10 mouse cellular contexts compared by ENCODE assay signal in genomic region chr7:28583570-28584344, GRCm38 (mm10). TPM values are rescaled to one million over a fixed set of nuclear protein-coding genes. Genes with fewer than 3 reads are reported as not detected.
A peak's percentile ranks its signal among the peaks of the same experiment; 100 is the strongest.
DNase-seq lines count a peak whose midpoint lies in the region; ATAC-seq lines count a peak whose summit lies in the region.
"Had no signal": no experiment of that assay in that cellular context is flagged by ENCODE, and none has a peak within 500 bp of the region (broad histone marks: within the 10 kb centered on the region; RNA-seq: fewer than 3 reads in every experiment).

No protein-coding gene starts in this region.

- no peaks in the 10 kb centered on the region for H3K27me3 ChIP-seq in embryonic facial prominence, embryonic 13.5 days
- no peaks in the 10 kb centered on the region for H3K27me3 ChIP-seq in embryonic facial prominence, embryonic 10.5 days (replicated peaks; ENCODE audit: low read depth, poor library complexity, severe bottlenecking)
- no peaks in the 10 kb centered on the region for H3K27me3 ChIP-seq in liver, embryonic 13.5 days
- H3K27me3 ChIP-seq in stomach, embryonic 14.5 days (ENCODE audit: control insufficient read depth, insufficient read depth, low read length): no peaks in the 10 kb centered on the region
- no peaks in the 10 kb centered on the region for H3K27me3 ChIP-seq in midbrain, embryonic 15.5 days (replicated peaks)
- H3K27me3 ChIP-seq in midbrain, embryonic 14.5 days (ENCODE audit: control insufficient read depth, insufficient read depth, low read length): no peaks in the 10 kb centered on the region
- H3K27me3 ChIP-seq: embryonic facial prominence, embryonic 12.5 days had no signal

- no peak overlapping the region for H3K9ac ChIP-seq in embryonic facial prominence, embryonic 13.5 days
- peak overlapping the region; percentile 77 for H3K9ac ChIP-seq in liver, embryonic 13.5 days
- 0 out of 2 replicates have a peak overlapping the region, but pooled peaks have one; percentile 10 for H3K9ac ChIP-seq in stomach, embryonic 14.5 days (replicated peaks; ENCODE audit: low read depth, low read length)
- no peak overlapping the region for H3K9ac ChIP-seq in midbrain, embryonic 15.5 days
- no peak overlapping the region for H3K9ac ChIP-seq in midbrain, embryonic 14.5 days (replicated peaks; ENCODE audit: low read length)
- H3K9ac ChIP-seq: embryonic facial prominence, embryonic 12.5 days had no signal

- 68% methylated on average over 8 of the region's 8 CpGs for WGBS in embryonic facial prominence, embryonic 13.5 days
- WGBS in embryonic facial prominence, embryonic 10.5 days: 80% methylated on average over 8 of the region's 8 CpGs
- WGBS in liver, embryonic 13.5 days (ENCODE audit: insufficient replicate concordance): 46% methylated on average over 8 of the region's 8 CpGs
- WGBS in stomach, embryonic 14.5 days: 61% methylated on average over 8 of the region's 8 CpGs
- WGBS in midbrain, embryonic 15.5 days: 86% methylated on average over 8 of the region's 8 CpGs
- WGBS in midbrain, embryonic 14.5 days: 79% methylated on average over 8 of the region's 8 CpGs

- peaks cover 74% of the 10 kb centered on the region for H3K4me1 ChIP-seq in embryonic facial prominence, embryonic 13.5 days
- peaks cover 71% of the 10 kb centered on the region for H3K4me1 ChIP-seq in embryonic facial prominence, embryonic 10.5 days
- H3K4me1 ChIP-seq in liver, embryonic 13.5 days (replicated peaks): peaks cover 99% of the 10 kb centered on the region
- peaks cover 51% of the 10 kb centered on the region for H3K4me1 ChIP-seq in stomach, embryonic 14.5 days (ENCODE audit: control insufficient read depth, insufficient read depth, low read length)
- peaks cover 13% of the 10 kb centered on the region for H3K4me1 ChIP-seq in midbrain, embryonic 15.5 days
- no peaks in the 10 kb centered on the region for H3K4me1 ChIP-seq in midbrain, embryonic 14.5 days (ENCODE audit: control insufficient read depth, insufficient read depth, low read length)

- DNase-seq in embryonic facial prominence, embryonic 10.5 days (ENCODE audit: low spot score): no peak
- peak; percentile 32 to 74 for DNase-seq in left cerebral cortex, postnatal 25 days (ENCODE audit: low spot score in 2 of 2)
- DNase-seq in left cerebral cortex, postnatal 4 days: no peak
- DNase-seq in liver, embryonic 13.5 days: peak; percentile 54
- no peak for DNase-seq in midbrain, embryonic 14.5 days
- DNase-seq: retina, postnatal 1 day had no signal

- H3K9me3 ChIP-seq in embryonic facial prominence, embryonic 13.5 days: no peaks in the 10 kb centered on the region
- H3K9me3 ChIP-seq in embryonic facial prominence, embryonic 10.5 days: no peaks in the 10 kb centered on the region
- H3K9me3 ChIP-seq in liver, embryonic 13.5 days (replicated peaks): no peaks in the 10 kb centered on the region
- no peaks in the 10 kb centered on the region for H3K9me3 ChIP-seq in stomach, embryonic 14.5 days (ENCODE audit: control insufficient read depth, low read depth, low read length)
- no peaks in the 10 kb centered on the region for H3K9me3 ChIP-seq in midbrain, embryonic 15.5 days
- H3K9me3 ChIP-seq in midbrain, embryonic 14.5 days (ENCODE audit: control insufficient read depth, low read length): no peaks in the 10 kb centered on the region
- H3K9me3 ChIP-seq: embryonic facial prominence, embryonic 12.5 days had no signal

- no peak overlapping the region for H3K4me2 ChIP-seq in embryonic facial prominence, embryonic 13.5 days
- H3K4me2 ChIP-seq in liver, embryonic 13.5 days: peak overlapping the region; percentile 69
- 0 out of 2 replicates have a peak overlapping the region, but pooled peaks have one; percentile 7 for H3K4me2 ChIP-seq in stomach, embryonic 14.5 days (replicated peaks; ENCODE audit: low read depth, low read length)
- no peak overlapping the region for H3K4me2 ChIP-seq in midbrain, embryonic 15.5 days
- no peak overlapping the region for H3K4me2 ChIP-seq in midbrain, embryonic 14.5 days (ENCODE audit: low read length)
- H3K4me2 ChIP-seq: embryonic facial prominence, embryonic 12.5 days had no signal

- H3K27ac ChIP-seq in embryonic facial prominence, embryonic 13.5 days: peak overlapping the region; percentile 5; the same call in 1 of the 2 replicates
- no peak overlapping the region; the same call in 1 of the 2 replicates for H3K27ac ChIP-seq in embryonic facial prominence, embryonic 10.5 days (replicated peaks)
- peak overlapping the region; percentile 97 for H3K27ac ChIP-seq in liver, embryonic 13.5 days
- peak overlapping the region; percentile 55; the same call in 1 of the 2 replicates for H3K27ac ChIP-seq in stomach, embryonic 14.5 days (ENCODE audit: low read length)
- H3K27ac ChIP-seq in midbrain, embryonic 15.5 days: no peak overlapping the region
- H3K27ac ChIP-seq in midbrain, embryonic 14.5 days (replicated peaks; ENCODE audit: low read depth, low read length): no peak overlapping the region
- H3K27ac ChIP-seq: embryonic facial prominence, embryonic 12.5 days had no signal

- no peaks in the 10 kb centered on the region for H3K36me3 ChIP-seq in embryonic facial prominence, embryonic 13.5 days
- peaks cover 27% of the 10 kb centered on the region for H3K36me3 ChIP-seq in embryonic facial prominence, embryonic 10.5 days (replicated peaks)
- peaks cover 14% of the 10 kb centered on the region; the same call in 1 of the 2 replicates for H3K36me3 ChIP-seq in liver, embryonic 13.5 days
- H3K36me3 ChIP-seq in stomach, embryonic 14.5 days (ENCODE audit: control insufficient read depth, insufficient read depth, low read length): no peaks in the 10 kb centered on the region
- no peaks in the 10 kb centered on the region for H3K36me3 ChIP-seq in midbrain, embryonic 15.5 days (replicated peaks)
- no peaks in the 10 kb centered on the region for H3K36me3 ChIP-seq in midbrain, embryonic 14.5 days (ENCODE audit: control insufficient read depth, insufficient read depth, low read length)
- H3K36me3 ChIP-seq: embryonic facial prominence, embryonic 12.5 days had no signal

- H3K4me3 ChIP-seq in embryonic facial prominence, embryonic 13.5 days: no peak overlapping the region
- H3K4me3 ChIP-seq in embryonic facial prominence, embryonic 10.5 days: no peak overlapping the region
- peak overlapping the region; percentile 35 for H3K4me3 ChIP-seq in liver, embryonic 13.5 days (replicated peaks)
- no peak overlapping the region for H3K4me3 ChIP-seq in stomach, embryonic 14.5 days (ENCODE audit: low read depth, low read length)
- no peak overlapping the region for H3K4me3 ChIP-seq in midbrain, embryonic 15.5 days
- H3K4me3 ChIP-seq in midbrain, embryonic 14.5 days (replicated peaks; ENCODE audit: low read depth, low read length): no peak overlapping the region
- H3K4me3 ChIP-seq: embryonic facial prominence, embryonic 12.5 days had no signal

- intact Hi-C loops in left cerebral cortex, postnatal 25 days (cut with DNase I): no loop called here
- intact Hi-C loops in left cerebral cortex, postnatal 4 days (cut with DNase I): no loop called here

- no peak for ATAC-seq in embryonic facial prominence, embryonic 13.5 days (ENCODE audit: insufficient number of reproducible peaks, insufficient read depth, low FRiP score, low TSS enrichment, low read depth)
- peak; percentile 64 for ATAC-seq in liver, embryonic 13.5 days (ENCODE audit: low read depth)
- ATAC-seq in stomach, embryonic 14.5 days (ENCODE audit: insufficient number of reproducible peaks, insufficient read depth, low FRiP score, low read depth): peak; percentile 65
- ATAC-seq in midbrain, embryonic 15.5 days (replicated peaks): no peak
- no peak for ATAC-seq in midbrain, embryonic 14.5 days (ENCODE audit: low FRiP score, low TSS enrichment)

RNA-seq across cellular contexts. Expression of gene Samd4b, which starts 14.2 kb away (rescaled TPM):
- polyA plus RNA-seq in embryonic facial prominence, embryonic 13.5 days (2015; fragmentation: Nextera tagmentation; extraction: Ambion mirVana): 32.8 and 33.3 TPM in 2 replicates
- 36.0 and 38.9 TPM in 2 replicates for polyA plus RNA-seq in embryonic facial prominence, embryonic 10.5 days (2016; fragmentation: Nextera tagmentation; extraction: Ambion mirVana)
- total RNA-seq in left cerebral cortex, postnatal 25 days (2021): 10 to 100 TPM; 65.2 to 68.7 TPM
- total RNA-seq in left cerebral cortex, postnatal 4 days (2021): 10 to 100 TPM; 67.9 to 70.0 TPM
- 4.1 and 5.8 TPM in 2 replicates for polyA plus RNA-seq in liver, embryonic 13.5 days (2015; fragmentation: Nextera tagmentation; extraction: Ambion mirVana)
- 23.7 and 25.8 TPM in 2 replicates for polyA plus RNA-seq in stomach, embryonic 14.5 days (2014; fragmentation: Nextera tagmentation; extraction: Ambion mirVana)
- polyA plus RNA-seq in midbrain, embryonic 15.5 days (2015; fragmentation: Nextera tagmentation; extraction: Ambion mirVana): 22.8 and 24.8 TPM in 2 replicates
- polyA plus RNA-seq in midbrain, embryonic 14.5 days (2014; fragmentation: Nextera tagmentation; extraction: Ambion mirVana): 27.2 and 29.5 TPM in 2 replicates

RNA-seq across cellular contexts. Expression of gene Pak4, which starts 14.2 kb away (rescaled TPM):
- polyA plus RNA-seq in embryonic facial prominence, embryonic 13.5 days (2015; fragmentation: Nextera tagmentation; extraction: Ambion mirVana): 35.8 and 36.0 TPM in 2 replicates
- 70.1 and 75.8 TPM in 2 replicates for polyA plus RNA-seq in embryonic facial prominence, embryonic 10.5 days (2016; fragmentation: Nextera tagmentation; extraction: Ambion mirVana)
- total RNA-seq in left cerebral cortex, postnatal 25 days (2021): 1 to 10 TPM; 8.1 to 8.3 TPM
- 10 to 100 TPM; 11.6 to 11.9 TPM for total RNA-seq in left cerebral cortex, postnatal 4 days (2021)
- polyA plus RNA-seq in liver, embryonic 13.5 days (2015; fragmentation: Nextera tagmentation; extraction: Ambion mirVana): 16.2 and 18.5 TPM in 2 replicates
- 41.1 and 47.8 TPM in 2 replicates for polyA plus RNA-seq in stomach, embryonic 14.5 days (2014; fragmentation: Nextera tagmentation; extraction: Ambion mirVana)
- polyA plus RNA-seq in midbrain, embryonic 15.5 days (2015; fragmentation: Nextera tagmentation; extraction: Ambion mirVana): 20.9 and 21.6 TPM in 2 replicates
- polyA plus RNA-seq in midbrain, embryonic 14.5 days (2014; fragmentation: Nextera tagmentation; extraction: Ambion mirVana): 12.3 and 15.6 TPM in 2 replicates

RNA-seq across cellular contexts. Expression of gene Nccrp1, which starts 36.7 kb away (rescaled TPM):
- polyA plus RNA-seq in embryonic facial prominence, embryonic 13.5 days (2015; fragmentation: Nextera tagmentation; extraction: Ambion mirVana): 0.18 TPM in 1 of 2 replicates, not detected in the other
- 0.10 TPM in 1 of 2 replicates, not detected in the other for polyA plus RNA-seq in embryonic facial prominence, embryonic 10.5 days (2016; fragmentation: Nextera tagmentation; extraction: Ambion mirVana)
- total RNA-seq in left cerebral cortex, postnatal 25 days (2021): under 1 TPM; 0.46 to 0.50 TPM
- not detected for total RNA-seq in left cerebral cortex, postnatal 4 days (2021)
- not detected in 2 replicates for polyA plus RNA-seq in liver, embryonic 13.5 days (2015; fragmentation: Nextera tagmentation; extraction: Ambion mirVana)
- not detected in 2 replicates for polyA plus RNA-seq in stomach, embryonic 14.5 days (2014; fragmentation: Nextera tagmentation; extraction: Ambion mirVana)
- 0.14 and 0.18 TPM in 2 replicates for polyA plus RNA-seq in midbrain, embryonic 15.5 days (2015; fragmentation: Nextera tagmentation; extraction: Ambion mirVana)
- polyA plus RNA-seq in midbrain, embryonic 14.5 days (2014; fragmentation: Nextera tagmentation; extraction: Ambion mirVana): 0.13 TPM in 1 of 2 replicates, not detected in the other
- polyA plus RNA-seq: embryonic facial prominence, embryonic 12.5 days had no signal

RNA-seq across cellular contexts. Expression of gene Sycn, which starts 43.1 kb away (rescaled TPM):
- polyA plus RNA-seq in embryonic facial prominence, embryonic 13.5 days (2015; fragmentation: Nextera tagmentation; extraction: Ambion mirVana): not detected in 2 replicates
- polyA plus RNA-seq in embryonic facial prominence, embryonic 10.5 days (2016; fragmentation: Nextera tagmentation; extraction: Ambion mirVana): not detected in 2 replicates
- total RNA-seq in left cerebral cortex, postnatal 25 days (2021): not detected
- not detected for total RNA-seq in left cerebral cortex, postnatal 4 days (2021)
- not detected in 2 replicates for polyA plus RNA-seq in liver, embryonic 13.5 days (2015; fragmentation: Nextera tagmentation; extraction: Ambion mirVana)
- polyA plus RNA-seq in stomach, embryonic 14.5 days (2014; fragmentation: Nextera tagmentation; extraction: Ambion mirVana): 0.49 and 1.0 TPM in 2 replicates
- not detected in 2 replicates for polyA plus RNA-seq in midbrain, embryonic 15.5 days (2015; fragmentation: Nextera tagmentation; extraction: Ambion mirVana)
- polyA plus RNA-seq in midbrain, embryonic 14.5 days (2014; fragmentation: Nextera tagmentation; extraction: Ambion mirVana): not detected in 2 replicates
- polyA plus RNA-seq: embryonic facial prominence, embryonic 12.5 days had no signal

RNA-seq across cellular contexts. Expression of gene Acp7, which starts 47.4 kb away (rescaled TPM):
- polyA plus RNA-seq in embryonic facial prominence, embryonic 13.5 days (2015; fragmentation: Nextera tagmentation; extraction: Ambion mirVana): 0.23 TPM in 1 of 2 replicates, not detected in the other
- not detected in 2 replicates for polyA plus RNA-seq in embryonic facial prominence, embryonic 10.5 days (2016; fragmentation: Nextera tagmentation; extraction: Ambion mirVana)
- total RNA-seq in left cerebral cortex, postnatal 25 days (2021): 1 to 10 TPM; 1.1 to 1.6 TPM
- total RNA-seq in left cerebral cortex, postnatal 4 days (2021): under 1 TPM; 0.18 to 0.89 TPM
- polyA plus RNA-seq in liver, embryonic 13.5 days (2015; fragmentation: Nextera tagmentation; extraction: Ambion mirVana): not detected in 2 replicates
- not detected in 2 replicates for polyA plus RNA-seq in stomach, embryonic 14.5 days (2014; fragmentation: Nextera tagmentation; extraction: Ambion mirVana)
- polyA plus RNA-seq in midbrain, embryonic 15.5 days (2015; fragmentation: Nextera tagmentation; extraction: Ambion mirVana): 0.40 TPM in 1 of 2 replicates, not detected in the other
- not detected in 2 replicates for polyA plus RNA-seq in midbrain, embryonic 14.5 days (2014; fragmentation: Nextera tagmentation; extraction: Ambion mirVana)

Comparison
In these comparisons a context has a peak if more than half of its experiments do, and no peak if none do; other contexts are left out.
1. H3K27ac ChIP-seq: peak in embryonic facial prominence, embryonic 13.5 days (single experiment), liver, embryonic 13.5 days (single experiment) and stomach, embryonic 14.5 days (single experiment); none in embryonic facial prominence, embryonic 10.5 days (single experiment), midbrain, embryonic 15.5 days (single experiment) and midbrain, embryonic 14.5 days (single experiment).
2. DNase-seq: peak in left cerebral cortex, postnatal 25 days (2 of 2) and liver, embryonic 13.5 days (single experiment); none in embryonic facial prominence, embryonic 10.5 days (single experiment), left cerebral cortex, postnatal 4 days (single experiment) and midbrain, embryonic 14.5 days (single experiment).
3. ATAC-seq: peak in liver, embryonic 13.5 days (single experiment) and stomach, embryonic 14.5 days (single experiment); none in embryonic facial prominence, embryonic 13.5 days (single experiment), midbrain, embryonic 15.5 days (single experiment) and midbrain, embryonic 14.5 days (single experiment).
4. H3K4me2 ChIP-seq: peak in liver, embryonic 13.5 days (single experiment) and stomach, embryonic 14.5 days (single experiment); none in embryonic facial prominence, embryonic 13.5 days (single experiment), midbrain, embryonic 15.5 days (single experiment) and midbrain, embryonic 14.5 days (single experiment).
5. H3K9ac ChIP-seq: peak in liver, embryonic 13.5 days (single experiment) and stomach, embryonic 14.5 days (single experiment); none in embryonic facial prominence, embryonic 13.5 days (single experiment), midbrain, embryonic 15.5 days (single experiment) and midbrain, embryonic 14.5 days (single experiment).